Mouse (Mus musculus) megakaryocyte, embryonic 14.5 days (primary cell): ENCODE measurements around the gene Akap6.

ENCODE experiments used
- FLI1 ChIP-seq: IDR thresholded peaks from 2 replicates; pipeline ENCODE4 v1.6.1; 2012; ENCODE audit warnings: low read length, inconsistent platforms, mixed read lengths
- GATA1 ChIP-seq: IDR thresholded peaks from 3 replicates; pipeline ENCODE4 v1.6.1; 2012; ENCODE audit warnings: mixed read lengths, low read length, inconsistent platforms, borderline replicate concordance

DNA sequence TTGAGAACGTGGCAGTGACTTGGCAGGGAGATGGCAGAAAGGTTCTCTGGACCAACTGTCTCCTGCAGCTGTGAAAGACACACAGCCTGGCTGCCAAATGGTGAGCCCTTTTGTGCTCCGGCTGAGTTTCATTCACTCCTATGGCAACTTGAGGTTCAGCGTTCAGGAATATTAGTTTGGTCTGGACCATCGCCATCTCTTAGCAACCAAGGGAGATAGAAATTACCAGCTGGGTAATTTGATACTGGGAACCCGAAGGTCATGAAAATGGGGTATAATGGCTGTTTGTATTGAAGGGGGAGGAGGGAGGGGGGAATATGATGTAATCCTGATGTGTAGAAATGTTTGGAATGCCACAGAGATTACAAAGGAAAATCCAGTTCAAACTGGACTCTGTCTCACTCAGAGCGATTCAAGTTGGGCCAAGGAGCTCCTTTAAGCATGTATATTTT, 136.1 kb downstream of the Akap6 start:
- TF ChIP-seq GATA1, result no peak
- no peak for TF ChIP-seq FLI1
